Mouse (Mus musculus) stomach, postnatal 0 days (tissue): ENCODE data around the gene Chp1. TPM values are rescaled to one million over a fixed set of nuclear protein-coding genes. Genes with fewer than 3 reads are reported as not detected.

Experiments
- ATAC-seq: fragments of 200-750 bp; cut with Nextera tagmentation; 2 replicates; pipeline ENCODE4 v1.8.0; 2017; ENCODE audit not compliant: low FRiP score, low TSS enrichment
- DNase-seq: peaks from one replicate; pipeline ENCODE4 v3.0.0-alpha.2; 2016; ENCODE audit warnings: low spot score
- H3K27ac ChIP-seq: fragments of 300-500 bp; sonication (generic); replicated peaks from 2 replicates; pipeline ENCODE4 v1.5.1; 2014; ENCODE audit warnings: mild to moderate bottlenecking, control low read depth
- H3K27me3 ChIP-seq: fragments of 300-500 bp; sonication (generic); 2 replicates; pipeline ENCODE4 v1.6.1; 2014; ENCODE audit warnings: low read length; ENCODE audit not compliant: control insufficient read depth, insufficient read depth
- H3K36me3 ChIP-seq: fragments of 300-500 bp; sonication (generic); 2 replicates; pipeline ENCODE4 v1.6.1; 2014; ENCODE audit warnings: low read length, mixed read lengths; ENCODE audit not compliant: control insufficient read depth, insufficient read depth
- H3K4me1 ChIP-seq: fragments of 300-500 bp; sonication (generic); replicated peaks from 2 replicates; pipeline ENCODE4 v1.6.1; 2014; ENCODE audit warnings: antibody characterized with exemption; ENCODE audit not compliant: control insufficient read depth, insufficient read depth
- H3K4me2 ChIP-seq: fragments of 300-500 bp; sonication (generic); replicated peaks from 2 replicates; pipeline ENCODE4 v1.6.1; 2014; ENCODE audit warnings: low read depth, mild to moderate bottlenecking, control low read depth, moderate library complexity
- H3K4me3 ChIP-seq: fragments of 300-500 bp; sonication (generic); 2 replicates; pipeline ENCODE4 v1.5.1; 2014; ENCODE audit warnings: low read depth, low read length, control low read depth
- H3K9ac ChIP-seq: fragments of 300-500 bp; sonication (generic); 2 replicates; pipeline ENCODE4 v1.6.1; 2014; ENCODE audit warnings: mild to moderate bottlenecking, low read length, control low read depth, mixed read lengths
- H3K9me3 ChIP-seq: fragments of 300-500 bp; sonication (generic); 2 replicates; pipeline ENCODE4 v1.6.1; 2016; ENCODE audit warnings: low read length; ENCODE audit not compliant: control insufficient read depth
- CTCF ChIP-seq: IDR thresholded peaks from 2 replicates; pipeline ENCODE4 v1.5.1; 2016; ENCODE audit warnings: antibody characterized with exemption, low read depth, mild to moderate bottlenecking, moderate library complexity
- EP300 ChIP-seq: optimal IDR thresholded peaks from 2 replicates; pipeline ENCODE3; 2016; ENCODE audit warnings: antibody characterized with exemption
- WGBS: fragments of 180-500 bp; shearing (Covaris S2); extraction: QIAGEN DNeasy Blood & Tissue Kit; methylation state at CpG from one replicate; pipeline ENCODE4 v1.1.7; 2014; 5-methylcytosine and 5-hydroxymethylcytosine counted together
- polyA plus RNA-seq: library from polyadenylated mRNA; unstranded; fragments of >200 nt; fragmentation: Nextera tagmentation; extraction: Ambion mirVana; gene quantifications from 2 replicates; pipeline ENCODE4 v1.2.1, GENCODE M21; 2015

The Chp1 gene
- polyA plus RNA-seq, 1 experiment from 2014 or later, result 127 TPM

GRCm38 (mm10) chr2:119572471-119572870, 25.0 kb downstream of the Chp1 start:
- Histone ChIP-seq H3K9ac (no peak overlapping the region), H3K9me3 (no peaks in the 10 kb centered on the region), H3K4me2 (no peak overlapping the region), H3K27me3 (no peaks in the 10 kb centered on the region), H3K4me1 (no peaks in the 10 kb centered on the region), H3K4me3 (no peak overlapping the region), H3K27ac (no peak overlapping the region), H3K36me3 (peaks cover 3% of the 10 kb centered on the region; the same call in 1 of the 2 replicates)
- DNase-seq, result peak; percentile 48
- no peak for ATAC-seq
- TF ChIP-seq EP300 (no peak), CTCF (no peak)
- WGBS, result 47% methylated on average over 1 of the region's 1 CpGs

DNA sequence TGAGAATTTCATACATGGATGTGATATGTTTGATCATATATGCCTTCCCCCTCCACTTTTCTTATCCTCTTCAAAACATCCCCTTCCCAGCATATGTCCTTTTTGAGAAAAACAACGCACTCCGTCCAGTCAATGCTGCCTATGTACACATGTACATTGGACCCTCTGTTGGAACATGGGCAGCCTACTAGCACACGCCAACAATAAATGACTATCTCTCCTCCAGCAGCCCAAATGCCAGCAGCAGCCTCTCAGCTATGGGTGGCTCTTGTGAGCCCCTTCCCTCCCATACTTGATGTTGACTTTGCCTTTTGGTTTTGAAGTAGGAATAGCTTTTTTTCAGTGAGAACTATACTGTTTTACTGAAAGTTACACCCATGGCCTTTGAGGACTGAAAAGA, 34.1 kb downstream of the Chp1 start:
- no peaks in the 10 kb centered on the region for H3K27me3 ChIP-seq
- no peak overlapping the region for H3K27ac ChIP-seq
- DNase-seq (no peak), ATAC-seq (no peak)
- no peak overlapping the region for H3K4me2 ChIP-seq
- H3K9me3 ChIP-seq, result no peaks in the 10 kb centered on the region
- TF ChIP-seq CTCF, result no peak
- no peak for TF ChIP-seq EP300
- peaks cover 4% of the 10 kb centered on the region; the same call in 1 of the 2 replicates for H3K36me3 ChIP-seq
- WGBS, result 84% methylated on average over 3 of the region's 3 CpGs
- H3K4me3 ChIP-seq, result no peak overlapping the region
- H3K9ac ChIP-seq, result no peak overlapping the region
- no peaks in the 10 kb centered on the region for H3K4me1 ChIP-seq

GRCm38 (mm10) chr2:119583439-119583838, 35.9 kb downstream of the Chp1 start:
- no peak overlapping the region for H3K4me2 ChIP-seq
- TF ChIP-seq CTCF, result no peak
- ATAC-seq (no peak), DNase-seq (no peak)
- no peaks in the 10 kb centered on the region for H3K4me1 ChIP-seq
- H3K9ac ChIP-seq, result no peak overlapping the region
- H3K27ac ChIP-seq, result no peak overlapping the region
- no peaks in the 10 kb centered on the region for H3K9me3 ChIP-seq
- H3K4me3 ChIP-seq, result no peak overlapping the region
- 69% methylated on average over 2 of the region's 2 CpGs for WGBS
- peaks cover 4% of the 10 kb centered on the region; the same call in 1 of the 2 replicates for H3K36me3 ChIP-seq
- H3K27me3 ChIP-seq, result no peaks in the 10 kb centered on the region

GRCm38 (mm10) chr2:119584282-119584681, 36.8 kb downstream of the Chp1 start:
- ATAC-seq, result no peak

DNA sequence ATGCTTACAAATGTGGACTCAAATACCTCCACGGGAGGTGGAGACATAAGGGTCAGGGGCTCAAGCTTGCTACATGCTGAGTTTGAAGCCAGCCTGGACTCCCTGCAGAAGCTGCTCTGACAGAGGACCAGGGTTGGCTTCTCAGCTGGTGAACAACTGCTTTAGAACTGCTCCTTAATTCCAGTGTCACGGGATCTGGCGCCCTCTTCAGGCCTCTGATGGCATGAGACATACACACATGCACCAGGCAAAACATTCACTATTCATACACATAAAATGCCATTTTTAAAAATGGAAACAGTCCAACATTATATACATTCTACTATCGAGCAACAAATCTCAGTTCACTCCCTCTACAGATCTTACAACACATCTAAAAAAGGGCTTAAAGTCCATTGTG, 39.9 kb downstream of the Chp1 start:
- DNase-seq, result peak; percentile 76
- no peaks in the 10 kb centered on the region; the same call in 1 of the 2 replicates for H3K36me3 ChIP-seq
- H3K27me3 ChIP-seq, result no peaks in the 10 kb centered on the region
- H3K4me3 ChIP-seq, result no peak overlapping the region
- TF ChIP-seq EP300 (no peak), CTCF (peak; percentile 89)
- ATAC-seq, result peak; percentile 70
- H3K4me2 ChIP-seq, result no peak overlapping the region
- WGBS, result 17% methylated on average over 4 of the region's 4 CpGs
- H3K4me1 ChIP-seq, result no peaks in the 10 kb centered on the region
- H3K9me3 ChIP-seq, result no peaks in the 10 kb centered on the region
- H3K9ac ChIP-seq, result no peak overlapping the region
- H3K27ac ChIP-seq, result no peak overlapping the region

More at GRCm38 (mm10) chr2:119584282-119584681, 36.8 kb downstream of the Chp1 start:
- Histone ChIP-seq H3K27me3 (no peaks in the 10 kb centered on the region), H3K9ac (no peak overlapping the region), H3K27ac (no peak overlapping the region), H3K36me3 (peaks cover 4% of the 10 kb centered on the region; the same call in 1 of the 2 replicates), H3K4me2 (no peak overlapping the region), H3K4me1 (no peaks in the 10 kb centered on the region), H3K9me3 (no peaks in the 10 kb centered on the region), H3K4me3 (no peak overlapping the region)
- 91% methylated on average over 8 of the region's 8 CpGs for WGBS
- no peak for DNase-seq
- TF ChIP-seq CTCF (no peak), EP300 (no peak)

DNA sequence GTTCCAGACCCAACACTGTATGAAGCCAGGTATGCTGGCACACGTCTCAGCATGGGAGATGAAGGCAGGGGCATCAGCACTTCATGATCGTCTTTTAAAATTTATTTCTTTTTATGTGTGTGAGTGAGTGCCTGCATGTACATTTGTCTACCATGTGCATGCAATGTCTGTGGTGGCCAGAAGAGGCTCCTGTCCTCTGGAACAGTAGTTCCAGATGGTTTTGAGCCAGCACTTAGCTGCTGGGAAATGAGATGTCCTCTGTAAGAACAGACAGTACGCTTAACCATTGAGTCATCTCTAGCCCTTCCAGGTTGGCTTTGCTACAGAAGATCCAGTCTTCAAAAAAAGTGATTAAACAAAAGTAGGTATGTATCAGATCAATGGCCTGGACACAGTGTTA, 43.8 kb downstream of the Chp1 start:
- 92% methylated on average over 3 of the region's 3 CpGs for WGBS
- Histone ChIP-seq H3K27ac (no peak overlapping the region), H3K27me3 (no peaks in the 10 kb centered on the region), H3K9me3 (no peaks in the 10 kb centered on the region), H3K4me3 (no peak overlapping the region), H3K36me3 (no peaks in the 10 kb centered on the region), H3K9ac (no peak overlapping the region), H3K4me2 (no peak overlapping the region), H3K4me1 (no peaks in the 10 kb centered on the region)
- ATAC-seq, result no peak
- no peak for DNase-seq
- TF ChIP-seq CTCF, result peak; percentile 46
- no peak for TF ChIP-seq EP300
